Mouse (Mus musculus): ENCODE data around the gene Eif2d. TPM values are rescaled to one million over a fixed set of nuclear protein-coding genes. Genes with fewer than 3 reads are reported as not detected.
A peak's percentile ranks its signal among the peaks of the same experiment; 100 is the strongest.

Eif2d gene
- total RNA-seq (2014; rRNA removed) (29.2 and 32.3 TPM in 2 replicates), polyA plus RNA-seq (2015; fragmentation: Nextera tagmentation; extraction: Ambion mirVana) (43.2 and 43.4 TPM in 2 replicates)

DNA sequence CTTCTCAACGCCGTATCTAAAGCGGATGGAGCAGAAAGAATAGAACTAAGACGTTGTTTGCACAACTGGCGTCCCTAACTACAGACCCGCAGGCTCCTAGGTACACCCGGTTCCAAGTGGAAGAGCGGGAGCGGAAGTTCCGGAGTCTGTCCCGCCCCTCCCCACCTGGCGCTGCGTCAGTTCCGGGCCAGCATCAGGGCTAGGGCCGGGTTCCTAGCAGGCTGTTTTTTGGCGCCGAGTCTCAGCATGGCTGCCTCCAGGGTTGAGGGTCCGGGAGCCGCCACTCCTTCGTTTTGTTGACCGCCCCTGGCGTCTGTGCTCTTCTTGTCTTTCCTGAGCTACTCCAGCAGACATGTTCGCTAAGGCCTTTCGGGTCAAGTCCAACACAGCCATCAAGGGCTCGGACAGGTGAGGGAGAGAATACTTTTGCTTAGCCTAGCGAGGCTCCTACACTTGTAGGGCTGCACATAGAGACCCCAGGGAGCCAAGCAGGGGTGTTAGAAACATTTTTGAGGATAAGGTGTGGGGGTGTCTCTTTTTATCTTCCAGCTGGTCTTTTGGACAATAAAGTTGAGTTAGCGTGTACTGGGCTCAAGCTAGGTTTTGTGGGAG lies at the start of gene Eif2d:
Gene Eif2d, plus strand, starts transcription at position 164 of the 612 bp plus-strand sequence.
- no peak for TF ChIP-seq CTCF (IDR thresholded peaks at IDR 0.05)
- H3K27ac ChIP-seq (ENCODE audit: low read depth, low read length): 0 out of 2 replicates have a peak within 1 kb of the TSS, but pooled peaks have one; percentile 38
- H3K27me3 ChIP-seq (ENCODE audit: insufficient read depth, low read length): no peaks in the 10 kb centered on the region
- ATAC-seq (ENCODE audit: low FRiP score) (peak; percentile 95), DNase-seq (ENCODE audit: low spot score) (peak; percentile 91)
- peaks cover 1% of the 10 kb centered on the region; the same call in 1 of the 2 replicates for H3K36me3 ChIP-seq (ENCODE audit: insufficient read depth, low read length)
- peak within 1 kb of the TSS; percentile 82 for H3K4me3 ChIP-seq (ENCODE audit: low read depth, low read length)
- H3K4me2 ChIP-seq (ENCODE audit: low read depth, low read length, poor library complexity, severe bottlenecking): peak within 1 kb of the TSS; percentile 86
- WGBS: under 1% methylated on average over 27 of the region's 27 CpGs
- peak within 1 kb of the TSS; percentile 71 for H3K9ac ChIP-seq (replicated peaks; ENCODE audit: low read length, poor library complexity, severe bottlenecking)
- H3K4me1 ChIP-seq (ENCODE audit: insufficient read depth, low read length): no peaks in the 10 kb centered on the region
- no peaks in the 10 kb centered on the region for H3K9me3 ChIP-seq (ENCODE audit: low read length)

DNA sequence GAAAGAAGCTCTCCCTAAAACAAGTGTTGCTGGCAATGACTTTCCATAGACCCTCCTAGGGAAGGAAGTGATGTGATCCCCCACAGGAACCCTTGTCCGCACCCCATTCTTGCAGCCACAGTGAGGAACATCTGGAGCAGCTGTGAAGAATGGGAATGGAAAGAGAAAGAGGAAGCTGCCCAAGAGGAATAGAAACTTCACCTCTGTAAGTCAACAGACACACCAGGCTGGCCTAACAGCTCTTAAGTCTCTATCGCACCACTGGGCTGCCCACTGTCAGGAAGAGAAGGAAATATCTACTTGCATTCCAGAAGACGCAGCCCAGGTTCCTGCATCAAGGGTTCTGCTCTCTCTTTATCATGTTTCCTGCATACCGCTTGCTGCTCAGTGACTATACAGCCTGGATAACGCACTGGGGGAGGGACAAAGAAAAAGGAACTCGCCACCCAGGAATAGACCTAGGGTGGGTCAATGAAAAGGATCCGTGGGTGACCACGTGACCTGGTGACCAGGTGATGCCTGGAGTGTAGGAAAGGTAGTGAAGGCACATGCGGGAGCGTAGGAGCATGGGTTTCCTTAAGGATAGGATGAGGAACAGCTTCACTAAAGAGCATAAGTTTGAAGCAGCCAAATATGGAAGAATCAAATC lies 49.1 kb upstream of the Eif2d start:
- Histone ChIP-seq H3K4me2 (ENCODE audit: low read depth, low read length, poor library complexity, severe bottlenecking) (no peak overlapping the region), H3K9ac (replicated peaks; ENCODE audit: low read length, poor library complexity, severe bottlenecking) (no peak overlapping the region), H3K4me3 (ENCODE audit: low read depth, low read length) (no peak overlapping the region), H3K36me3 (ENCODE audit: insufficient read depth, low read length) (no peaks in the 10 kb centered on the region), H3K27me3 (ENCODE audit: insufficient read depth, low read length) (no peaks in the 10 kb centered on the region), H3K4me1 (ENCODE audit: insufficient read depth, low read length) (no peaks in the 10 kb centered on the region), H3K9me3 (ENCODE audit: low read length) (no peaks in the 10 kb centered on the region), H3K27ac (ENCODE audit: low read depth, low read length) (no peak overlapping the region)
- no peak for TF ChIP-seq CTCF (IDR thresholded peaks at IDR 0.05)
- ATAC-seq (ENCODE audit: low FRiP score): no peak
- WGBS: 87% methylated on average over 10 of the region's 10 CpGs
- DNase-seq (ENCODE audit: low spot score): no peak

DNA sequence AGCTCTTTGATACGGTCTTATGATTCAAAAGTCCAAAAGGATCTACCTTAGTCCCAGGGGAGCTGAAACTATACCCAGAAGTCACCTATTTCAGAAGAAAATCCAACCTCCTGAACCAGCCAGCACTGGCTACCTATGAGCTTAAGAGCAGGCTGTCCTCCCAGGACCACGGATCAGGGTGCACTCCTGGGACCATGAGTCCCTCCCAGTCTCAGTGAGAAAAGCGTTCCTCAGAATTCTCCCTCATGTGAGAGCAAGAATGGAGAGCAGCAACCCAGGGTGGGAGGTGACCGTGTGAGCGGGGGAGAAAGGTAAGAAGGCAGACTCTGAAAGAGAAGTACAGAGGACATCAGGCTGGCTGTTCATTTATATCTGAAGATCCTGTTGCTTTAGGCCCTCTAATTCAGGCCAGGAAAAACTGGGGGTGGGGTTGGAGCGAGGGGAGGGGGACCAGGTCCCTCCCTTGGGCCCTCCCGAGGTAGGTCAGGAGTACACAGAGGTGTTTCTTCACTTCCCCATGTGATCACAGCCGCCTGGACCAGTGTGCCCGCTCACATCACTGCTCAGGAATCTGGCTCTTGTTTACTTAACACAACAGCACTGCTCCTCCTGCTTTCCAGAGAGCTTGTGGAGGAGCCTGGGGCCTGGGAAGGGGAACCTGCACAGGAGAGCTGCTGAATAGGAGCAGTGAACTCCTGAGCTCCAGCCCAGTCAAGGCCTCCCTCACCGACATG lies 45.2 kb upstream of the Eif2d start:
- Histone ChIP-seq H3K4me3 (ENCODE audit: low read depth, low read length) (no peak overlapping the region), H3K9ac (replicated peaks; ENCODE audit: low read length, poor library complexity, severe bottlenecking) (no peak overlapping the region), H3K9me3 (ENCODE audit: low read length) (no peaks in the 10 kb centered on the region), H3K36me3 (ENCODE audit: insufficient read depth, low read length) (no peaks in the 10 kb centered on the region), H3K27ac (ENCODE audit: low read depth, low read length) (no peak overlapping the region), H3K27me3 (ENCODE audit: insufficient read depth, low read length) (no peaks in the 10 kb centered on the region), H3K4me2 (ENCODE audit: low read depth, low read length, poor library complexity, severe bottlenecking) (no peak overlapping the region), H3K4me1 (ENCODE audit: insufficient read depth, low read length) (no peaks in the 10 kb centered on the region)
- 72% methylated on average over 10 of the region's 10 CpGs for WGBS
- DNase-seq (ENCODE audit: low spot score) (no peak), ATAC-seq (ENCODE audit: low FRiP score) (no peak)
- no peak for TF ChIP-seq CTCF (IDR thresholded peaks at IDR 0.05)

DNA sequence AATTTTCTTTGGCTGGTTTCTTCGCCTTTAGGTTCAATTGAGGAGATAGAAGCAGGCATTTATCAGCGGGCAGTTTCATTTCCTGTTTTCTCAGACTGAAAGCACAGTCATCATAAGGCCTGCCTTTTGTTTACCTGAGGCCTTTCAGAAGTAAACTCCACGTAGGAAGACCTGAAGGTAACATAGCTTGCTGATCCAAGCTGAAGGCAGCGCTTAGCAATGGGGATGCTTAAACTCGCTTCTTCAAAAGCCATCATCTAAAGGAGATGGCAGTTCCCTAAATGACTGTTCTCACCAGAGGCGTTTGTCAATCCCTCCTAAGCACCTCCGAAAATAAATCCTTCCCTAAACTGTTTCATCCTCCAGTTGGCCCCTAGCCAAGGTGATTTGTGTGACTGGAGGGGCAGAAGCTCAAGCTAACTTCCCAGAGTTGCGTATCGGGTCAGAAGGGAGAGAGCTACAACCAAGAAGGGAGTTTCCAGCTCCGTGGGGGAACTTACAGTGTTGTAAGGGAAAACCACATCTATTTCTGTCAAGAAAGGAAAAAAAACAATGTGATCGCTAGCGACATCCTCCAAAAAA lies 42.4 kb upstream of the Eif2d start:
- H3K9me3 ChIP-seq (ENCODE audit: low read length): no peaks in the 10 kb centered on the region
- H3K4me2 ChIP-seq (ENCODE audit: low read depth, low read length, poor library complexity, severe bottlenecking): no peak overlapping the region
- no peak overlapping the region for H3K4me3 ChIP-seq (ENCODE audit: low read depth, low read length)
- no peak overlapping the region for H3K27ac ChIP-seq (ENCODE audit: low read depth, low read length)
- ATAC-seq (ENCODE audit: low FRiP score) (no peak), DNase-seq (ENCODE audit: low spot score) (no peak)
- no peaks in the 10 kb centered on the region for H3K27me3 ChIP-seq (ENCODE audit: insufficient read depth, low read length)
- WGBS: 67% methylated on average over 12 of the region's 12 CpGs
- no peak for TF ChIP-seq CTCF (IDR thresholded peaks at IDR 0.05)
- no peaks in the 10 kb centered on the region for H3K4me1 ChIP-seq (ENCODE audit: insufficient read depth, low read length)
- no peak overlapping the region for H3K9ac ChIP-seq (replicated peaks; ENCODE audit: low read length, poor library complexity, severe bottlenecking)
- no peaks in the 10 kb centered on the region for H3K36me3 ChIP-seq (ENCODE audit: insufficient read depth, low read length)

DNA sequence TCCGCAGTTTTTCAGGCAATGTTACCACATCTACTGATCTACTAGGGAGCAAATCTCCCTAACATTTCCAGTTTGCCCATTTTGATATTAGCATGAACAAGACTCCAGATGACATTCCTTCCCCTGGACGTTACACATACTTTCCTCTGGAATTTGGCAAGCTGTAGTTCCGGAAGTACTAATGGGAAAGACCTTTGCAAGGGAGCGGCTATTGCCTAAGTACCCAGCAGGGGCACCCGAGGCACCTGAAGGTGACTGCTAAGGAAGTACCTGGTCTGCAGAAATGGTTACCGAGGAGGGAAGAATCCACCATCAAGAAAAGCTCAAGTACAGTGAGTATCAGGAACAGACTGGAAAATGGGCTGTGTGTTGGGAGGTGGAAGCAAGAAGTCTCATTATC lies 40.4 kb upstream of the Eif2d start:
- H3K4me1 ChIP-seq (ENCODE audit: insufficient read depth, low read length): no peaks in the 10 kb centered on the region
- no peak overlapping the region for H3K4me3 ChIP-seq (ENCODE audit: low read depth, low read length)
- no peak overlapping the region for H3K9ac ChIP-seq (replicated peaks; ENCODE audit: low read length, poor library complexity, severe bottlenecking)
- H3K27ac ChIP-seq (ENCODE audit: low read depth, low read length): no peak overlapping the region
- H3K27me3 ChIP-seq (ENCODE audit: insufficient read depth, low read length): no peaks in the 10 kb centered on the region
- no peak overlapping the region for H3K4me2 ChIP-seq (ENCODE audit: low read depth, low read length, poor library complexity, severe bottlenecking)
- no peaks in the 10 kb centered on the region for H3K9me3 ChIP-seq (ENCODE audit: low read length)
- peak; percentile 49 for TF ChIP-seq CTCF (IDR thresholded peaks at IDR 0.05)
- H3K36me3 ChIP-seq (ENCODE audit: insufficient read depth, low read length): no peaks in the 10 kb centered on the region
- no peak for DNase-seq (ENCODE audit: low spot score)
- 50% methylated on average over 6 of the region's 6 CpGs for WGBS
- no peak for ATAC-seq (ENCODE audit: low FRiP score)
